Mouse (Mus musculus): ENCODE data around the gene Cox7a2l.

The Cox7a2l gene

GRCm38 (mm10) chr17:83452451-83452850 lies 64.7 kb downstream of the Cox7a2l start:
- DNase-seq (ENCODE audit: low read depth): no peak

All from induced T-regulatory cell, adult 2 months (primary cell).